Mouse (Mus musculus): Measurements from ENCODE around the gene Hbq1a.
"Not testable (repeated sequence)": the region's sequence is repeated elsewhere in the genome, so short reads cannot be mapped to it uniquely, and the experiment has no call there.

Hbq1a gene

DNA sequence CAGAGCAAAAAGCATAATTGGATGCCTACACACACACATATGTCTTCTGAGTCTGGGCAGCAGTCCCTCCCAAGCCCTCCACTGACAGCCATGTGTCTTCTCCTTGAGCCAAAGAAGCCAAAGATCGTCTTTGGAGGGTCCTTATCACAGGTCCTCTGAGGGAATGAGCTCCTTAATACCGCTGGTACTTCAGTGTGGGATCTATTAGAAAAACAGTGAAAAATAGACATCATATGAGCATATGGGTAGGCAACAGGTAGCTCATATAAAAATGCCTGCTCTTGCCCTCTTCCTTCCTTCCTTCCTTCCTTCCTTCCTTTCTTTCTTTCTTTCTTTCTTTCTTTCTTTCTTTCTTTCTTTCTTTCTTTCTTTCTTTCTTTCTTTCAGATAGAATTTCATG, 15.3 kb upstream of the Hbq1a start:
- DNase-seq (ENCODE audit: low spot score in 2 of 2): not testable (repeated sequence)

DNA sequence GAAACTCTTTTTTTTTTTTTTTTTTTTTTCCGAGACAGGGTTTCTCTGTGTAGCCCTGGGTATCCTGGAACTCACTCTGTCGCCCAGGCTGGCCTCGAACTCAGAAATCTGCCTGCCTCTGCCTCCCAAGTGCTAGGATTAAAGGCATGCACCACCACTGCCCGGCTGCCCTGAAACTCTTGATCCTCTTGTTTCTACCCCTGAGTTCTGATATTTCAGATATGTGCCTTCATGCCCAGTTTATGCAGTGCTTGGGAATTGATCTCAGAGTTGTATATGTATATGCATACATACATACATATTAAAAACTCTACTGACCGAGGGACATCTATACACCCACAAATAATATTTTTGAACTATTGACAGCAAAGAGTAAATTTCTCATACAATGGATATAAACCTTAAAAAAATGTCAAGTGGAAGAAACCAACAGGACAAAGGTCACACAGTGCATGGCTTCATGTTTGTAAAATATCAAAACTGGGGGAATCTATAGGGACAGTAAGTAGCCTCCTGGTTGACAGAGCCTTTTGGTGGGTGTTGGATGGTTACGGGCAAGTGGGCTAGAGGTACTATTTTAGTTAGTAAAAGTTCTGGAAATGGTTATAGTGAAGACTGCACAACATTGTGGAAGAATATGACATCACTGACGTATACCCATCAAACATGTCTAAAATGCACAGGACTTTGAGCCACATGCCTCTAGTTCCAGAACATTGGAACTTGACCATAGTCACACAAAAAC, 14.7 kb upstream of the Hbq1a start:
- no peak for DNase-seq (ENCODE audit: low spot score in 2 of 2)

DNA sequence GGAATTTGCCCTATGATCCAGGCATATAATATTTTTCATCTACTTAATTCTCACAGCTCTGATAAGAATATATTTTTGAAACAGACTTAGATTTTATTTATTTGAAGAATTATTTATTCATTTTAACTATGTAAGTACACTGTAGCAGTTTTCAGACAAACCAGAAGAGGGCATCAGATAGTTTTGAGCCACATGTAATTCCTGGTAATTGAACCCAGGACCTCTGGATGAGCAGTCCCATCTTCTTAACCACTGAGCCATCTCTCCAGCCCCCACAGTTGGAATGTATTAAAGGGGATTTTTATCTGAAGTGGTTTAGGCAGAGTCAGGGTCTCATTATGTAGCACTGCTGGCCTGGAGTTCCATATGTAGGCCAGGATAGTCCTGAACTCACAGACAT, 14.0 kb upstream of the Hbq1a start:
- DNase-seq (ENCODE audit: low spot score in 2 of 2): not testable (repeated sequence)

DNA sequence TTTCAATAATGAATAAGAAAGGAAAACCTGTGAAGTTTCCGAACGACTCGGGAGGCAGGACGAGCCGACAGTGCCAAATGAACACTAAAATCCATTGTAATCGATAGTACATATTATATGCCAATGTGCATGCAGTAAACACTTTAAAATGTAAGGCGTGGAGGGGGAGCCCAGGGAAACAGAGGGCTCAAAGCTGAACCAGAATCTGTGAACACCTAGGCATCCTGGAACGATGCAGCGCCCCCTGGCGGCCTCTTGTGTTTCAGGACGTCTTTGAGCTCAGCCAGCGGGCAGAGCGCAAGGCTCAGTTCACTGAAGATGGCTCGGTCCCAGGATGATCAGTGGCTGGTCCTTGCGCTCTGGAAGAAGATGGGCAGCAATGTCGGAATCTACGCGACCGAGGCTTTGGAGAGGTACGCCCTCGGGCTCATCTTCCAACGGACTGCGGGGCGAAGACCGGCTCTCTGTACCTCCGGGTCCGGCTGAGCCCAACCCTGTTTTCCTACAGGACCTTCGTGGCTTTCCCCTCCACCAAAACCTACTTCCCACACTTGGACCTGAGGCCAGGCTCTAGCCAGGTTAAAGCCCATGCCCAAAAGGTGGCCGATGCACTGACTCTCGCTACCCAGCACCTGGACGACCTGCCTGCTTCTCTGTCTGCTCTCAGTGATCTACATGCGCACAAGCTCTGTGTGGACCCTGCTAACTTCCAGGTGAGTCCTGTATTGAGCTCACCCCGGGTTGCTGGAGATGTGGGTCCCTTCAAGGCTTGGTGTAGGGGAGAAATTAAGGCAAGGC, 13.0 kb upstream of the Hbq1a start, which contains the start of gene Hbq1b:
Gene Hbq1b (plus strand): TSS at position 271 of the 798 bp plus-strand sequence.
- peak; percentile 58 to 75 for DNase-seq (ENCODE audit: low spot score in 2 of 2)

DNA sequence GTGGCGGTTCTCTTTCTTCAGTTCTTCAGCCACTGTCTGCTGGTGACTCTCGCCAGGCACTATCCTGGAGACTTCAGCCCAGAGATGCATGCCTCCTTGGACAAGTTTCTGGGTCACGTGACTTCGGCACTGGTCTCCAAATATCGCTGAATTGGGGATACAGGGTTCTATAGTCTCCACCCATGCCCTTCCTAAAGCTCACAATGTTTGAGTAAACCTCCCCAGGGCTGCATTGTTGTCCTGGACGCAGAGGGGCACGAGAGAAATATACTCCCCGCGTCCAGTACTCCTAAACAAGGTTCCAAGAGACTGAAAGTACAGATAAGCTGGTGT, 12.4 kb upstream of the Hbq1a start:
- no peak for DNase-seq (ENCODE audit: low spot score in 2 of 2)

DNA sequence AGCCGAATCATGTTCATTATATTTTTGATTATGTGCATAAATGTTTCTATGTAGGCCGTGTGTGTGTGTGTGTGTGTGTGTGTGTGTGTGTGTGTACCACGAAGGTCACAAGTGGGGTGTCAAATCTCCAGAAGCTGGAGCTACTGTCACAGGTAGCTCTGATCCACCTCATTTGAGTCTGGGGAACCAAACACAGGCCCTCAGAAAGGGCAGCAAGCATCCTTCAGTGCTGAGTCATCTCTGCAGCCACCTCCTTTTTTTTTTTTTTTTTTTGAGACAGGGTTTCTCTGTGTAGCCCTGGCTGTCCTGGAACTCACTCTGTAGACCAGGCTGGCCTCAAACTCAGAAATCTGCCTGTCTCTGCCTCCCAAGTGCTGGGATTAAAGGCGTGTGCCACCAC, 7.0 kb upstream of the Hbq1a start:
- DNase-seq (ENCODE audit: low spot score in 2 of 2): not testable (repeated sequence)

DNA sequence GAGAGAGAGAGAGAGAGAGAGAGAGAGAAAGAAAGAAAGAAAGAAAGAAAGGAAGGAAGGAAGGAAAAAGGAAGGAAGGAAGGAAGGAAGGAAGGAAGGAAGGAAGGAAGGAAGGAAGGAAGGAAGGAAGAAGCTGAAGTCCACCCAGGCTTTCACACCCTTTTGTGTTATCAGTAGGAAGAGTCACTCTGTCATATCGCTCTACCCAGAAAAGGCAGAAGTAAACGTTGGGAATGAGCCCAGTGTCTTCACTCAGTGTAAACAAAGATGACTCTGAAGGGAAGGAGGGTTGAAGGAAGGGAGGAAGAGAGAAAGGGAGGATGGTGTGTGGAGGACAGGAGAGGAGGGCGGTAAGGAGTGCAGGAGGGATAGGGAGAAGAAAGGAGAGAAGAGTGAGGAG, 6.4 kb upstream of the Hbq1a start:
- DNase-seq (ENCODE audit: low spot score in 2 of 2): not testable (repeated sequence)

DNA sequence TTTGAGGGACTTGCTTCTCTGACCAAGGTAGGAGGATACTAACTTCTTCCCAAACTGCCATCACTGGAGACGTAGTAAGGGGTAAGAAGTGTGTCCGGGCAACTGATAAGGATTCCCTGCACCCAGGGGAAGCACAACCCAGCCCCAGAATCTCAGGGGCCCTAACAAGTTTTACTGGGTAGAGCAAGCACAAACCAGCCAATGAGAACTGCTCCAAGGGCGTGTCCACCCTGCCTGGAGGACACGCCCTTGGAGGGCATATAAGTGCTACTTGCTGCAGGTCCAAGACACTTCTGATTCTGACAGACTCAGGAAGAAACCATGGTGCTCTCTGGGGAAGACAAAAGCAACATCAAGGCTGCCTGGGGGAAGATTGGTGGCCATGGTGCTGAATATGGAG, 3.7 kb upstream of the Hbq1a start, which contains the start of gene Hba-a2:
Gene Hba-a2 (plus strand): TSS at position 287 of the 400 bp plus-strand sequence.
- not testable (repeated sequence) for DNase-seq (ENCODE audit: low spot score in 2 of 2)

DNA sequence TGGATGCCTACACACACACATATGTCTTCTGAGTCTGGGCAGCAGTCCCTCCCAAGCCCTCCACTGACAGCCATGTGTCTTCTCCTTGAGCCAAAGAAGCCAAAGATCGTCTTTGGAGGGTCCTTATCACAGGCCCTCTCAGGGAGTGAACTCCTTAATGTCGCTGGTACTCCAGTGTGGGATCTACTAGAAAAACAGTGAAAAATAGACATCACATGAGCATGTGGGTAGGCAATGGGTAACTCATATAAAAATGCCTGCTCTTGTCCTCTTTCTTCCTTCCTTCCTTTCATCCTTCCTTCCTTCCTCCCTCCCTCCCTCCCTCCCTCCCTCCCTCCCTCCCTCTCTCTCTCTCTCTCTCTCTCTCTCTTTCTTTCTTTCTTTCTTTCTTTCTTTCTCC, 2.5 kb upstream of the Hbq1a start:
- not testable (repeated sequence) for DNase-seq (ENCODE audit: low spot score in 2 of 2)

DNA sequence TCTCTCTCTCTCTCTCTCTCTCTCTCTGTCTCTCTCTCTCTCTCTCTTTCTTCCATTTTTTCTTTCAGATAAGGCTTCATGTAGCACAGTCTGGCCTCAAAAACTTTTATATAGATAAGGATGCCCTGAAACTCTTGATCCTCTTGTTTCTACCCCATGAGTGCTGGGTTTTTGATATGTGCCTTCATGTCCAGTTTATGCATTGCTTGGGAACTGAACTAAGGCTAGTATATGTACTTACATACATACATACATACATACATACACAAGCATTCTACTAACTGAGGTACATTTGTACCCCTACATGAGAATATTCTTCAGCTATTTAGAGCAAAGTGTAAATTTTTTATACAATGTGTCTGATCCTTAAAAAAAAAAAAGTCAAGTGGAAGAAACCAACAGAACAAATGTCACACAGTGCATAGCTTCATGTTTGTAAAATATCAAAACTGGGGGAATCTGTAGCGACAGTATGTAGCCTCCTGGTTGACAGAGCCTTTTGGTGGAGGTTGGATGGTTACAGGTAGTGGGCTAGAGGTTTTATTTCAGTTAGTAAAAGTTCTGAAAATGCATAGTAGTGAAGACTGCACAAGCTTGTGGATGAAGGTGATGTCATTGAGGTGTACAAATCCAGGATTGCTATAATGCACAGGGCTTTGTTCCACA, 1.9 kb upstream of the Hbq1a start:
- no peak for DNase-seq (ENCODE audit: low spot score in 2 of 2)

DNA sequence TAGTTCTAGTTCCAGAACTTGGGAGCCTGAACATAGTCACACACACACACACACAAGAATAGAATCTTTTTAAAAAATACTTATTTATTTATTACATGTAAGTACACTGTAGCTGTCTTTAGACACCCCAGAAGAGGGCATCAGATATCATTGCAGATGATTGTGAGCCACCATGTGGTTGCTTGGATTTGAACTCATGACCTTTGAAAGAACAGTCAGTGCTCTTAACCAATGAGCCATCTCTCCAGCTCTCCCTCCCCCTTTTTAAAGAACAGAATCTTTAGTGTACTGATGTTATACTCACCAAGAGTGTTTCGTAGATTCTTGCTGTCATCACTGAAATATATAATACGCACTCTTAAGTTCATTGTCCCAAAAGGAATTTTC, 1.3 kb upstream of the Hbq1a start:
- DNase-seq (ENCODE audit: low spot score in 2 of 2): no peak

DNA sequence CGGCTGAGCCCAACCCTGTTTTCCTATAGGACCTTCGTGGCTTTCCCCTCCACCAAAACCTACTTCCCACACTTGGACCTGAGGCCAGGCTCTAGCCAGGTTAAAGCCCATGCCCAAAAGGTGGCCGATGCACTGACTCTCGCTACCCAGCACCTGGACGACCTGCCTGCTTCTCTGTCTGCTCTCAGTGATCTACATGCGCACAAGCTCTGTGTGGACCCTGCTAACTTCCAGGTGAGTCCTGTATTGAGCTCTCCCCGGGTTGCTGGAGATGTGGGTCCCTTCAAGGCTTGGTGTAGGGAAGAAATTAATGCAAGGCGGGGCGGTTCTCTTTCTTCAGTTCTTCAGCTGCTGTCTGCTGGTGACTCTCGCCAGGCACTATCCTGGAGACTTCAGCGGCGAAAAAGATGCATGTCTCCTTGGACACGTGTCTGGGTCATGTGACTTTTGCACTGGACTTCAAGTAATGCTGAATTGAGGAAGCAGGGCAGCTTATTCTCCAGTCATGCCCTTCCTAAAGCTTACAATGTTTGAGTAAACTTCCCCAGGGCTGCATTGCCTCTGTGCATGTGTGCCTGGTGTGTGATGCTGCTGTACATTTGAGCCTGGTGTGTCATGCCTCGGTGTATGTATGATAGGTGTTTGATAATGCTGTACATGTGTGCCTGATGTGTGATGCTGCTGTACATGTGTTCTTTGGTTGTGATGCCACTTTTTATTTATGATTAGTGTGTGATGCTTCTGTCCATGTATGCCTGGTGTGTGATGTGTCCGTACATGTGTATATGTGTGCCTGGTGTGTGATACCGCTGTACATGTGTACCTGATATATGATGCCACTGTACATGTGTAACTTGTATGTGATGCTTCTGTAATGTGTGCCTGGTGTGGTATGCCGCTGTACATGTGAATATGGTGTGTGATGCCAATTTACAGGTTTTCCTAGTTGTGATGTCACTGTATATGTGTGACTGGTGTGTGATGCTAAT, 704 bp downstream of the Hbq1a start:
- DNase-seq (ENCODE audit: low spot score in 2 of 2): no peak

DNA sequence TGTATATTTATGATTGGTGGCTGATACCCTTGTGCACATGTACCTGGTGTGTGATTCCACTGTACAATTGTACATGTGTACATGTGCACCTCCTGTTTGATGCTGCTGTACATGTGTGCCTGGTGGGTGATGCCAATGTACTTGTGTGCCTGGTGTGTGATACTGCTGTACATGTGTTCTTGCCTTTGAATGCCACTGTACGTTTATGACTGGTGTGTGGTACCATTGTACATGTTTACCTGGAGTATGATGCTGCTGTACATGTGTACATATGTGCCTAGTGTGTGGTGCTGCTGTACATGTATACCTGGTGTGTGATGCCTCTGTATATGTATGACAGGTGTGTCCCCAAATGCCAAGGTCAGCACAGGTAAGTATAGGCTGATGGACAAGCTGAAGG, 1.6 kb downstream of the Hbq1a start:
- DNase-seq (ENCODE audit: low spot score in 2 of 2): no peak

DNA sequence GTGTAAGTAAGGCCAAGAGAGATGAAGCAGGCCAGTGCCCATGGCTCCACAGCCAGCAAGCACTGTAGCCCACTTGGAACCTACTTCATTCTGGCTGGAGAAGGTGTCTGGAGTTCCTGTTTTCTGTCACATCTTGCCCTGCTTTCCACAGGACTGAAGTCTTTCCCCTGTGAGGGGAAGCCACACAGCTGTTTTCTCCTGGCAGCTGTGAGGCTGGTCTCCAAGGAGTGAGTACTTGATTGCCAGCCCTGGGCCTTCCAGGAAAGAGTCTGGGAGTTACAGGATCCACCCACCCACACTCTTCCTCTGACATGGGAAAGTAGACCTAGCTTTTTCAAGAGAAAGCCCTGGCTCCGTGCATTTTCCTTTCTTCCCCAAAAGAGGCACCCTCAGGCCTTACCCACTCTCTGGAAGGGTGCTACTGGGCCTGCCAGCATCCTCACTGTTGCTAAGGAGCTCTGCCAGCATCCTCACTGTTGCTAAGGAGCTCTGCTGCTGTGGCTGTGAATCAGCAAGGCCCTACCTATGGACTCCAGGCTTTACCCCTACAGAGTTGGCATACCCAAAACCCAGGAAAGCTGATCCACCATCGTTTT, 3.1 kb downstream of the Hbq1a start:
- DNase-seq (ENCODE audit: low spot score in 2 of 2): peak in 1 of 2 experiments; percentile 32

DNA sequence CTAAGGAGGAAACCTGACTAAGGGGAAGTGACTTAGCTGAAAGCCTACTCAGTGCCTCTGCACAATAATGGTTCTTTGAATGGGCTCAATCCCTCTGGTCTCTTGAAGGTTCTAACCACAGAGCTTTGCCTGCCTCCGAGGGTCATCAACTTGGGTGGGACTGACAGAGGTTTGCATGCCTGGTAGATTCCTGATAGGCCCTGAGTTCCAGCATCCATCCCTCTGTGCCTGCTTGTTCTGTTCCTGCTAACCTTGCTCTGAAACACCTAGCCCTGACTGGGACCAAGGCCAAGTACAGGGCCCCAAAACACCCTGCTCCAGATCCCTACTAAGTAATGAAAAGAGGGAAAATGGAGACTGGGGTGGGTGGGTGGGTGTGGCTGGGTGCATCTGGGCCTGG, 3.6 kb downstream of the Hbq1a start:
- no peak for DNase-seq (ENCODE audit: low spot score in 2 of 2)

DNA sequence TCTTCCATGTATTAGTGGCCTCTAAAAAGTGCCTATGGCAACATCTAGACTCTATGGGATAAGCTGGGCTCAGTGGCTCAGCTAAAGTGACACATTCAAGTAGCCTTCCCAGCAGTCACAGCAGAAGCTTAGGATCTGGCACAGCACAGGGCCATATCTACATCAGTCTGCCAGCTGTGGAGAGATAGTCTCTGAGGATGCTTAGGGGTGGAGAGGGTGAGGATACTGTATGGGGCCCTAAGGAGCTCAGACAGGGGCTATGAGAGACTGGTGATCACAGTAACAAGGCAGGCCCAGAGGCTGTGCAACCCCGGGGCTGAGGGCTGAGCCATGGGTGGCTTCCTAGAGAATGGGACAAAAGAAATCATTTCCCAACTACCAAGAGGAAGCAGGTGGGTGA, 7.1 kb downstream of the Hbq1a start:
- no peak for DNase-seq (ENCODE audit: low spot score in 2 of 2)

DNA sequence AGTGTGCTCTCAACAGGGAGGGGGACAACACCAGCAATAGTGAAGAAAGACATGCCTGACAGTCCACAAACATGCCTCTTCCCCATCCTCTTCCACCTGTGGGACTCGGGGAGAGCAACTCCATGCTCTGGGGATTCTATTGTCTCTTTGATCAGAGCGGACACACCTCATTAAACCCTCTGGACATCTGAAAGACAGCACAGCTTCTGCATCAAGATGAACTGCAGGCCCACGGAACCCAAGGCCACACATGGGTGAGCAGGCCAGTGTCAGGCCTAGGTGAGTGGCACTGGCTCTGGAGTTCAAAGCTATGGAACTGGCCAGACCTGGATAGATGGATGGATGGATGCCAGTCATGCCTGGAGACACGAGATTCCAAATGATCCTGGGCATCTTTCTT, 9.6 kb downstream of the Hbq1a start:
- no peak for DNase-seq (ENCODE audit: low spot score in 2 of 2)

DNA sequence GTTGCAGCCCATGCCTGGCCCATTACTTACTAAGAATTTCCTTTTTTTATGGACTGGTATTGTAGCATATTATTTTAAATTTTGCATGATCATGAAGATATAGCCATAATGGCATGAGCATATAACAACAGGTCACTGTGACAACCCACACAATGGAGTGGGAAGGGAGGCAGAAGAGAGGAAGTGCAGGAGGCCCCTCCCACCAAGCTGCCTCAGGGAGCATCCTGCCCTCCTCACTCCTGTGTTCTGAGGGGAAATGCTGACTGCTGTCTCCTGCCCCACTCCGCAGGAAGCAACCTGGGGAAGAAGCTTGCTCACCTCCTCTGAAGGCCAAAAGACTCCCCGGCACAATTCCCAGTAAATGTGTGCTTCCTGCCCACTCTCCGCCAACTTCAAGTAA, 10.1 kb downstream of the Hbq1a start:
- DNase-seq (ENCODE audit: low spot score in 2 of 2): no peak

DNA sequence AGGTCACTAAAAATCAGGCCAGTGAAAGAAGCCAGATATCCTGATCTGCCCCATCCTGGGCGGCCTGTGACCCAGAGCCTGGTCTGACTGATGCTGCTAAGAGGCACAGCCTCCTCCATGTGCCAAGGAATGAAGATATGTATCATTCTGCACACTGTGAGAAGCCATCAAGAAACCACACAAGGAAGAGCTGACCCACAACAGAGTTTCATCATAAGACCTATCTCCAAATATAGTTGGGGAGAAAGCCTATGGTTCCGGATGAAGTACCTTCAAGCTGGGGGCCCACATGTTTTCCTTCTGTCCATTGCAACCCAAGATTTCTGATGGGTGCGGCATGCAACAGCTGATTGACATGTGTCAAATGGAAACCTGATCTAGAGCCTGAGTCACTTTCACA, 16.1 kb downstream of the Hbq1a start:
- no peak for DNase-seq (ENCODE audit: low spot score in 2 of 2)

DNA sequence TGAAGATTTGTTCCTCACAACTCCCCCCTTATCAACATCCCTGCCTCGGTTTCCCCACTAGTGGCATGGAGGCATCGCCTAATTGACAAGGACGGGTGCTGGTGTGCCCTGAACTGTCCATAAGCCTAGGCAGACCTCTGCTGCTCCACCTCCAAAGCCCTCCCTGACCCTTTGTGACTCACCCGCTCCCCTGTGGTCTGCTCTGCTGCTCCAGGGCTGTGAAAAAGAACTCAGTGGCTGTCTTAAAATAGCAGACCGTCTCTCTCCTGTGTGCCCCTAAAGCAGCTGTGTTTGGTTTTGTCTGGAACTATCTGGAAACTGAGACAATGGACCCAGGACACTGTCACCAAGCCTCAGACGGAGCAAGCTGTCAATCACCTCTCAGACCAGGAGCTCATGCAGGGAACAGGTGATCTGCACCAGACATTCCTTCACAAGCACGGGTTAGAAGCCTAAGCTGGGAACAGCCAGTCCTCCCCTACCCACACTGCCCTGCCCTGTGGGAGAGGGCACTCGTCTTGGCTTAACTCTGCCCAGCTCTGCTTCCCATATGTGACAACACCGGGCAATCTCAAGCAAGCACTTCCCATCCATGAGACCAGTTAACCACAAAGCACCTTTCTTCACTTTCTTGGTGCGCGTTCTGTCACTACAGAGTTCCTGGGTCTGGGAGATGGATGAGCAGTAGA, 20.8 kb downstream of the Hbq1a start:
- no peak for DNase-seq (ENCODE audit: low spot score in 2 of 2)

DNA sequence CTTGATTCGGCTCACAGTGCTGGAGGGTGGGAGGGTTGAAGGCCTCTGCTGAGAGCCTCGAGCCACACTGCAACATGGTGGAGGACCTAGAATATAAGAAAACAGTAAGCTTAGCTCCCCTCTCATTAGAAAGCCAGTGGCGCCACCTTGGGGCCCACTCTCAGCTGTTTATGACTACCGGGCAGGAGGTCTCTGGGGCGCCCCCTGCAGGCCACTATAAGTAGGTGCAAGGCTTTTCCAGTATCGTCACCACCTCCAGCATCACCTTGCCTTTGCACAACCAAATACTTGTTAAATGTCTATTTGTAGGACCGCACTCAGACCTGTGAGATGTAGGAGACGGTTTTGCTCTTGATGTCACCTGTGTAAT, 21.3 kb downstream of the Hbq1a start:
- DNase-seq (ENCODE audit: low spot score in 2 of 2): peak in 1 of 2 experiments; percentile 31
